Mouse (Mus musculus) adrenal gland, postnatal 10 days (tissue): ENCODE results near the gene Cnpy3. TPM values are rescaled to one million over a fixed set of nuclear protein-coding genes. Genes with fewer than 3 reads are reported as not detected.

Source experiments
- total RNA-seq, 2 experiments: library from RNA; stranded (reverse); gene quantifications; 2 replicates each; pipeline ENCODE4 v1.2.3; 2021

Cnpy3 gene
- total RNA-seq, 2 experiments from 2014 or later: 42.2 to 46.5 TPM

Other genes with a start within 250 kb of the Cnpy3 start
- 10 to 100 TPM; 14.3 to 22.9 TPM for gene Cul9, start 205.8 kb downstream of the Cnpy3 start, total RNA-seq
- 10 to 100 TPM; 33.6 to 37.6 TPM for gene Srf, start 196.0 kb downstream of the Cnpy3 start, total RNA-seq
- 10 to 100 TPM; 19.6 to 21.4 TPM for gene Ptk7, start 122.7 kb downstream of the Cnpy3 start, total RNA-seq
- gene Klc4, start 106.2 kb downstream of the Cnpy3 start, total RNA-seq: 10 to 100 TPM; 31.9 to 34.9 TPM
- gene Mrpl2, start 106.0 kb downstream of the Cnpy3 start, total RNA-seq: 100 to 1,000 TPM; 142 to 147 TPM
- 10 to 100 TPM; 48.5 to 61.7 TPM for gene Cul7, start 101.9 kb downstream of the Cnpy3 start, total RNA-seq
- 10 to 100 TPM; 24.0 to 27.1 TPM for gene Rrp36, start 77.9 kb downstream of the Cnpy3 start, total RNA-seq
- 10 to 100 TPM; 88.1 to 90.3 TPM for gene Mea1, start 73.4 kb downstream of the Cnpy3 start, total RNA-seq
- gene Klhdc3, start 71.3 kb downstream of the Cnpy3 start, total RNA-seq: 100 to 1,000 TPM in 1 of 2 experiments, 10 to 100 TPM in 1; 97.0 to 110 TPM
- 10 to 100 TPM; 43.7 to 49.7 TPM for gene Ppp2r5d, start 47.1 kb downstream of the Cnpy3 start, total RNA-seq
- 10 to 100 TPM; 67.8 to 81.8 TPM for gene Pex6, start 40.8 kb downstream of the Cnpy3 start, total RNA-seq
- gene Gnmt, start 23.0 kb downstream of the Cnpy3 start, total RNA-seq: 10 to 100 TPM; 18.0 to 54.7 TPM
- gene Ptcra, start 11.5 kb upstream of the Cnpy3 start, total RNA-seq: not detected
- gene 2310039H08Rik, start 20.4 kb upstream of the Cnpy3 start, total RNA-seq: 10 to 100 TPM; 68.3 to 72.5 TPM
- 10 to 100 TPM; 84.3 to 99.2 TPM for gene Rpl7l1, start 30.5 kb upstream of the Cnpy3 start, total RNA-seq
- gene Bicral, start 106.3 kb upstream of the Cnpy3 start, total RNA-seq: 10 to 100 TPM; 15.2 to 19.0 TPM
- gene Tbcc, start 138.5 kb upstream of the Cnpy3 start, total RNA-seq: 10 to 100 TPM; 21.6 to 23.3 TPM
- gene Prph2, start 158.2 kb upstream of the Cnpy3 start, total RNA-seq: not detected